Mouse (Mus musculus): ENCODE results near the gene Gm4312.
"Not testable (repeated sequence)": the region's sequence is repeated elsewhere in the genome, so short reads cannot be mapped to it uniquely, and the experiment has no call there.

The Gm4312 gene

DNA sequence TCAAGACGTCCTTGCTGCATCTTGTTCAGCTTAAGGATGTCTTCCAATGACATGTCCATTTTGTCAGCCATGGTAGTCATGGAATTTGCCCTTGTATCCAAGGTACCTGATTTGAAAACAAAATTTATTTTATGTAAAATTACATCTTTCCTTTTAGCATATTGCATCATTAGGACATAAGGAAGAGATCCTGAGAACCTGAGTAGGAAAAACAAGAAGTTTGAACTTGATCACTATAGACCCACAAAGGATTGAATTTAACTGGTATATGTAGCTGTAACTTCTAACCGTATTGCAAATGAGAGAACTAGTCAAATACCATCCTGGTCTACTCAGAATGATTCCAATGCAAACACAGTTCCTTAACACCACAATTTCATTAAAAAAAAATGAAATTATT is at the start of gene Gm4312:
TSS of gene Gm4312 (minus strand) at position 101 of the 400 bp plus-strand sequence.
- not testable (repeated sequence) for DNase-seq (ENCODE audit: low spot score in 2 of 2)

DNA sequence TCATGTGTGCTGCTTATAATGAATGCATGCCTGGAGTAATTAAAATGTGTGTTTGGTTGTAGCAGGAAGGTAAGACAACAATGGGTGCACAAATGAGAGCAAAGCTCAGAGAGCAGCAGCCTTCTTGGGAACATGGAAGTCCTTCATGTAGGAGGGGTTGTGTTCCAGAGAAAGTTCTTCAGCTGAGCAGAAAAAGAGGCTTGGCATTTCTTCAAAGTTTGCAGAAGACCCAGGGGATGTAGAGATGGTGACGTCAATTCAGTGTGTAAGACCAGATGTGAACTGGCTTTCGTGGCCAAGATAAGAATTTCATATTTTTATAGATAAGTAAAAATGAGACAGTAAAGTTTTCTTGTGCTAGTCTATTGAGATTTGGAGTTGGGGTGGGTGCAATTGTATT is 45.2 kb upstream of the Gm4312 start:
- no peak for DNase-seq (ENCODE audit: low spot score in 2 of 2)

DNA sequence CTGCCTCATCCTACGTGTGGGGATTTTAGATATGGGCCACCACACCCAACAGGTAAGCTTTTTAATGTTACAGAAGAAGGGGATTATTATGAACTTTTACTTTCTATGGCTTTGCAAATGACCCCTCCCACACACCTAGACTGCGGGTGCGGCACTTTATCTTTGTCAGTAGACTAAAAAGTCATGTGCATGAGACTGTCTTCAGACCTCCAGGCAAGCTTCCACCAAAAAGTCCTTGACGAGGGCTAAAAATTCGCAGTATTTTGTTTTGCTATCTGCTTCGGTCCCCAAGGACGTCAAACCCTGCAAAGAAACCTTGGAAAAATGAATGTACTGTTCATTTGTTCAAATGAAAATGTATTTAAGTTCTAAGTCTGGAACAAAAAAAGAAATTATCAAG is 33.2 kb upstream of the Gm4312 start:
- no peak for DNase-seq (ENCODE audit: low spot score in 2 of 2)

DNA sequence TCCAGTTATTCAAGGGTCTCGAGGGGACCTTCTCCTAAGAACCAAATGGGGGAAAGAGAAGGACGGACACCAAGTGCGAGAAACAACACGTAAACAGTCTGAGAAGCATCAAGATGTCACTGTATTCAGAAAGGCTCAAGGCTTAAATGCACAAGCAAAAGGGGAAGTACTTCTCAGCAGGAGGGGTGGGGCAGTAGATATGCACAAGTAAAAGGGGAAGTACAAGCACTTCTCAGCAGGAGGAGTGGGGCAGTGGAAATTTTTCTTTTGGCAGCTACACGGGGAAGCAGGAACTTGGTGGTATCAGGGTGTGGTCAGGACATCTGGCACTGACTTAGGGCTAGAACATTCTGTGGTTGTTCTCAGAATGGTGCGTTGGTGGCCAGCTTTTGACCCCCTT is 19.9 kb upstream of the Gm4312 start:
- not testable (repeated sequence) for DNase-seq (ENCODE audit: low spot score in 2 of 2)

GRCm38 (mm10) chr10:100361038-100361437 is 21.3 kb downstream of the Gm4312 start, which contains the start of gene Gm4307:
Gene Gm4307 (plus strand): TSS chr10:100361338.
- not testable (repeated sequence) for DNase-seq (ENCODE audit: low spot score in 2 of 2)

GRCm38 (mm10) chr10:100356841-100357240 is 25.5 kb downstream of the Gm4312 start:
- DNase-seq (ENCODE audit: low spot score in 2 of 2) = peak in 1 of 2 experiments; percentile 3

DNA sequence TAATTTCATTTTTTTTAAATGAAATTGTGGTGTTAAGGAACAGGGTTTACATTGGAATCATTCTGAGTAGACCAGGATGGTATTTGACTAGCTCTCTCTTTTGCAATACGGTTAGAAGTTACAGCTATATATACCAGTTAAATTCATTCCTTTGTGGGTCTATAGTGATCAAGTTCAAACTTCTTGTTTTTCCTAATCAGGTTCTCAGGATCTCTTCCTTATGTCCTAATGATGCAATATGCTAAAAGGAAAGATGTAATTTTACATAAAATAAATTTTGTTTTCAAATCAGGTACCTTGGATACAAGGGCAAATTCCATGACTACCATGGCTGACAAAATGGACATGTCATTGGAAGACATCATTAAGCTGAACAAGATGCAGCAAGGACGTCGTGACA is 31.6 kb downstream of the Gm4312 start, which contains the start of gene Gm4305:
TSS of gene Gm4305 (plus strand) at position 301 of the 400 bp plus-strand sequence.
- not testable (repeated sequence) for DNase-seq (ENCODE audit: low spot score in 2 of 2)

DNA sequence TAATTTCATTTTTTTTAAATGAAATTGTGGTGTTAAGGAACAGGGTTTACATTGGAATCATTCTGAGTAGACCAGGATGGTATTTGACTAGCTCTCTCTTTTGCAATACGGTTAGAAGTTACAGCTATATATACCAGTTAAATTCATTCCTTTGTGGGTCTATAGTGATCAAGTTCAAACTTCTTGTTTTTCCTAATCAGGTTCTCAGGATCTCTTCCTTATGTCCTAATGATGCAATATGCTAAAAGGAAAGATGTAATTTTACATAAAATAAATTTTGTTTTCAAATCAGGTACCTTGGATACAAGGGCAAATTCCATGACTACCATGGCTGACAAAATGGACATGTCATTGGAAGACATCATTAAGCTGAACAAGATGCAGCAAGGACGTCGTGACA is 36.7 kb downstream of the Gm4312 start, which contains the start of gene Gm4303:
TSS of gene Gm4303 (plus strand) at position 301 of the 400 bp plus-strand sequence.
- DNase-seq (ENCODE audit: low spot score in 2 of 2) = not testable (repeated sequence)

DNA sequence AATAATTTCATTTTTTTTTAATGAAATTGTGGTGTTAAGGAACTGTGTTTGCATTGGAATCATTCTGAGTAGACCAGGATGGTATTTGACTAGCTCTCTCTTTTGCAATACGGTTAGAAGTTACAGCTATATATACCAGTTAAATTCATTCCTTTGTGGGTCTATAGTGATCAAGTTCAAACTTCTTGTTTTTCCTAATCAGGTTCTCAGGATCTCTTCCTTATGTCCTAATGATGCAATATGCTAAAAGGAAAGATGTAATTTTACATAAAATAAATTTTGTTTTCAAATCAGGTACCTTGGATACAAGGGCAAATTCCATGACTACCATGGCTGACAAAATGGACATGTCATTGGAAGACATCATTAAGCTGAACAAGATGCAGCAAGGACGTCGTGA is 41.8 kb downstream of the Gm4312 start, which contains the start of gene Gm4302:
TSS of gene Gm4302 (plus strand) at position 301 of the 400 bp plus-strand sequence.
- DNase-seq (ENCODE audit: low spot score in 2 of 2) = not testable (repeated sequence)

GRCm38 (mm10) chr10:100335376-100335775 is 47.0 kb downstream of the Gm4312 start, which contains the start of gene Gm4301:
Gene Gm4301 (plus strand): TSS chr10:100335676.
- DNase-seq (ENCODE audit: low spot score in 2 of 2) = not testable (repeated sequence)

All from frontal cortex, postnatal 14 days (tissue).